Mouse (Mus musculus) liver, embryonic 16.5 days (tissue): Measurements from ENCODE around the gene Spryd3. TPM values are rescaled to one million over a fixed set of nuclear protein-coding genes. Genes with fewer than 3 reads are reported as not detected.

Source experiments
- ATAC-seq: fragments of 200-750 bp; cut with Nextera tagmentation; 2 replicates; pipeline ENCODE4 v1.8.0; 2017; ENCODE audit warnings: low read depth, mild to moderate bottlenecking, moderate number of reproducible peaks, moderate library complexity
- H3K27ac ChIP-seq: fragments of 300-500 bp; sonication (generic); 2 replicates; pipeline ENCODE4 v1.5.1; 2014; ENCODE audit warnings: mild to moderate bottlenecking, low read length
- H3K27me3 ChIP-seq: fragments of 300-500 bp; sonication (generic); 2 replicates; pipeline ENCODE4 v1.6.1; 2014; ENCODE audit warnings: low read depth, low read length, mixed read lengths; ENCODE audit not compliant: control insufficient read depth, insufficient read depth
- H3K36me3 ChIP-seq: fragments of 300-500 bp; sonication (generic); 2 replicates; pipeline ENCODE4 v1.6.1; 2014; ENCODE audit warnings: mild to moderate bottlenecking; ENCODE audit not compliant: control insufficient read depth, insufficient read depth
- H3K4me1 ChIP-seq: fragments of 300-500 bp; sonication (generic); 2 replicates; pipeline ENCODE4 v1.6.1; 2014; ENCODE audit warnings: low read depth, low read length, mixed read lengths; ENCODE audit not compliant: control insufficient read depth
- H3K4me2 ChIP-seq: fragments of 300-500 bp; sonication (generic); 2 replicates; pipeline ENCODE4 v1.6.1; 2014; ENCODE audit warnings: low read depth, low read length, mixed read lengths
- H3K4me3 ChIP-seq: fragments of 300-500 bp; sonication (generic); 2 replicates; pipeline ENCODE4 v1.5.1; 2014; ENCODE audit warnings: low read depth, mild to moderate bottlenecking, low read length
- H3K9ac ChIP-seq: fragments of 300-500 bp; sonication (generic); 2 replicates; pipeline ENCODE4 v1.6.1; 2014; ENCODE audit warnings: low read depth, low read length
- H3K9me3 ChIP-seq: fragments of 300-500 bp; sonication (generic); replicated peaks from 2 replicates; pipeline ENCODE4 v1.6.1; 2016; ENCODE audit warnings: low read length; ENCODE audit not compliant: control insufficient read depth
- WGBS: fragments of 180-500 bp; shearing (Covaris S2); extraction: QIAGEN DNeasy Blood & Tissue Kit; methylation state at CpG from one replicate; pipeline ENCODE4 v1.1.7; 2014; ENCODE audit not compliant: insufficient replicate concordance; 5-methylcytosine and 5-hydroxymethylcytosine counted together
- polyA plus RNA-seq: library from polyadenylated mRNA; unstranded; fragments of >200 nt; fragmentation: Nextera tagmentation; extraction: Ambion mirVana; gene quantifications from 2 replicates; pipeline ENCODE4 v1.2.1, GENCODE M21; 2015

Spryd3 gene
- polyA plus RNA-seq, 1 experiment from 2014 or later, result 14.3 TPM

- H3K4me3 ChIP-seq, result peak overlapping the region; percentile 85
- H3K9me3 ChIP-seq, result no peaks in the 10 kb centered on the region
- no peak overlapping the region; the same call in 1 of the 2 replicates for H3K27ac ChIP-seq
- peaks cover 18% of the 10 kb centered on the region for H3K4me1 ChIP-seq
- no peaks in the 10 kb centered on the region; the same call in 1 of the 2 replicates for H3K36me3 ChIP-seq
- 2% methylated on average over 11 of the region's 11 CpGs for WGBS
- peak overlapping the region; percentile 86 for H3K4me2 ChIP-seq
- no peak for ATAC-seq
- H3K27me3 ChIP-seq, result no peaks in the 10 kb centered on the region
- H3K9ac ChIP-seq, result peak overlapping the region; percentile 93
Measured at GRCm38 (mm10) chr15:102074876-102075585, 61.0 kb downstream of the Spryd3 start.

GRCm38 (mm10) chr15:102074070-102074731 is 61.8 kb downstream of the Spryd3 start:
- Histone ChIP-seq H3K9me3 (no peaks in the 10 kb centered on the region), H3K27me3 (no peaks in the 10 kb centered on the region), H3K9ac (peak overlapping the region; percentile 93), H3K27ac (peak overlapping the region; percentile 91), H3K4me2 (peak overlapping the region; percentile 86), H3K4me3 (peak overlapping the region; percentile 85), H3K36me3 (no peaks in the 10 kb centered on the region; the same call in 1 of the 2 replicates), H3K4me1 (peaks cover 18% of the 10 kb centered on the region)
- peak; percentile 12 for ATAC-seq
- under 1% methylated on average over 57 of the region's 57 CpGs for WGBS

GRCm38 (mm10) chr15:102073559-102074069 is 62.4 kb downstream of the Spryd3 start, which contains the start of gene Eif4b:
Eif4b (plus strand) TSS chr15:102073773.
- Histone ChIP-seq H3K9ac (peak within 1 kb of the TSS; percentile 93), H3K27ac (peak within 1 kb of the TSS; percentile 91), H3K36me3 (no peaks in the 10 kb centered on the region; the same call in 1 of the 2 replicates), H3K4me2 (peak within 1 kb of the TSS; percentile 86), H3K27me3 (no peaks in the 10 kb centered on the region), H3K4me1 (peaks cover 16% of the 10 kb centered on the region), H3K9me3 (no peaks in the 10 kb centered on the region), H3K4me3 (peak within 1 kb of the TSS; percentile 85)
- under 1% methylated on average over 58 of the region's 58 CpGs for WGBS
- ATAC-seq, result peak; percentile 95

- Histone ChIP-seq H3K27me3 (no peaks in the 10 kb centered on the region), H3K9me3 (no peaks in the 10 kb centered on the region), H3K4me2 (peak overlapping the region; percentile 86), H3K27ac (peak overlapping the region; percentile 42; the same call in 1 of the 2 replicates), H3K9ac (peak overlapping the region; percentile 47), H3K4me3 (peak overlapping the region; percentile 85), H3K4me1 (peaks cover 14% of the 10 kb centered on the region), H3K36me3 (no peaks in the 10 kb centered on the region)
- WGBS, result 15% methylated on average over 6 of the region's 6 CpGs
- ATAC-seq, result no peak
Measured at GRCm38 (mm10) chr15:102072963-102073558, 63.0 kb downstream of the Spryd3 start.

- Histone ChIP-seq H3K4me1 (peaks cover 11% of the 10 kb centered on the region), H3K9ac (no peak overlapping the region), H3K4me3 (no peak overlapping the region), H3K4me2 (no peak overlapping the region), H3K36me3 (no peaks in the 10 kb centered on the region), H3K27ac (no peak overlapping the region), H3K9me3 (no peaks in the 10 kb centered on the region), H3K27me3 (peaks cover 7% of the 10 kb centered on the region)
- 56% methylated on average over 13 of the region's 13 CpGs for WGBS
- no peak for ATAC-seq
Measured at GRCm38 (mm10) chr15:102070476-102071467, 65.3 kb downstream of the Spryd3 start.

Other genes starting within 250 kb of the Spryd3 start
- gene Krt76, start 243.3 kb downstream of the Spryd3 start, polyA plus RNA-seq, result not detected in 2 replicates
- 0.07 and 0.08 TPM in 2 replicates for gene Krt4, start 211.5 kb downstream of the Spryd3 start, polyA plus RNA-seq
- gene Krt79, start 195.9 kb downstream of the Spryd3 start, polyA plus RNA-seq, result not detected in 2 replicates
- not detected in 2 replicates for gene Krt78, start 181.9 kb downstream of the Spryd3 start, polyA plus RNA-seq
- 120 and 130 TPM in 2 replicates for gene Krt8, start 131.8 kb downstream of the Spryd3 start, polyA plus RNA-seq
- gene Krt18, start 108.1 kb downstream of the Spryd3 start, polyA plus RNA-seq, result 118 and 119 TPM in 2 replicates
- gene Eif4b, start 62.5 kb downstream of the Spryd3 start, polyA plus RNA-seq, result 42.7 and 43.6 TPM in 2 replicates
- 6.2 and 6.8 TPM in 2 replicates for gene Tns2, start 35.8 kb downstream of the Spryd3 start, polyA plus RNA-seq
- gene Igfbp6, start 8.1 kb upstream of the Spryd3 start, polyA plus RNA-seq, result 1.5 and 2.4 TPM in 2 replicates
- 33.6 and 34.4 TPM in 2 replicates for gene Soat2, start 14.3 kb upstream of the Spryd3 start, polyA plus RNA-seq
- gene Zfp740, start 67.0 kb upstream of the Spryd3 start, polyA plus RNA-seq, result 16.3 and 17.1 TPM in 2 replicates
- gene Csad, start 68.5 kb upstream of the Spryd3 start, polyA plus RNA-seq, result 53.0 and 60.2 TPM in 2 replicates
- gene Itgb7, start 95.7 kb upstream of the Spryd3 start, polyA plus RNA-seq, result 5.5 and 5.6 TPM in 2 replicates
- gene Rarg, start 121.3 kb upstream of the Spryd3 start, polyA plus RNA-seq, result 2.4 and 2.5 TPM in 2 replicates
- not detected in 2 replicates for gene Gm9918, start 134.3 kb upstream of the Spryd3 start, polyA plus RNA-seq
- gene Mfsd5, start 143.2 kb upstream of the Spryd3 start, polyA plus RNA-seq, result 20.0 and 21.3 TPM in 2 replicates
- gene Espl1, start 160.0 kb upstream of the Spryd3 start, polyA plus RNA-seq, result 21.2 and 24.8 TPM in 2 replicates
- 107 and 108 TPM in 2 replicates for gene Pfdn5, start 189.9 kb upstream of the Spryd3 start, polyA plus RNA-seq
- gene Myg1, start 195.5 kb upstream of the Spryd3 start, polyA plus RNA-seq, result 34.0 and 39.3 TPM in 2 replicates
- gene Aaas, start 214.5 kb upstream of the Spryd3 start, polyA plus RNA-seq, result 39.3 and 42.4 TPM in 2 replicates
- 0.02 TPM in 1 of 2 replicates, not detected in the other for gene Sp7, start 230.9 kb upstream of the Spryd3 start, polyA plus RNA-seq